ENCODE assay signal across 25 mouse cellular contexts in the genomic region with DNA sequence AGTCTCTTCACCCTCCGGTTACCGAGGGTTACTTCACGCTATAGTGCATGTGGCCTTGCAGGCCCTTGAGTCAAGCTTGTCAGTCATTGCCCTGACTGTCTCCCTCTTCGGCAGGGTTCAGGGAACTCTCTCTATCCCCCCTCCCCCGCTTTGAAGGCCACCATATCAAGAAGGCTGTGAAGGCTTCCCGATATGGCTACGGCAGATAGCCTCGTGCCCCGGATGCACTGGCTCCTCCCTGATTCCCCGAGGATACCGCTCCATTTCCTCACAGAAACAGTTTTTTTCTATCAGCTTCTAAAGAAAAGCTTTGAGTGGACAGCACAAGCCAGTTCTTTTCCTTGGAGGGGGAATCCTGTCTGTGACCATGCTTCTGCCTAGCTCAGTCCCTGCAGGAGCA. TPM values are rescaled to one million over a fixed set of nuclear protein-coding genes. Genes with fewer than 3 reads are reported as not detected.
DNase-seq lines count a peak whose midpoint lies in the region; ATAC-seq and TF ChIP-seq lines count a peak whose summit lies in the region.
"Had no signal": no experiment of that assay in that cellular context is flagged by ENCODE, and none has a peak within 500 bp of the region (broad histone marks: within the 10 kb centered on the region; RNA-seq: fewer than 3 reads in every experiment).

No protein-coding gene starts in this region.

- H3K27ac ChIP-seq in heart, postnatal 0 days (ENCODE audit: low read depth), result no peak overlapping the region
- H3K27ac ChIP-seq: embryonic facial prominence, embryonic 10.5 days; forebrain, embryonic 13.5 days; hindbrain, postnatal 0 days; stomach, postnatal 0 days had no signal

- 0 out of 2 replicates have a peak, but pooled peaks have one; percentile 24 for ATAC-seq in heart, postnatal 0 days (ENCODE audit: insufficient read depth, low read depth)
- ATAC-seq: forebrain, embryonic 13.5 days; hindbrain, postnatal 0 days; midbrain, embryonic 16.5 days had no signal

- intact Hi-C loops in heart, postnatal 36 days (cut with DNase I), result no loop called here

- TF ChIP-seq CTCF in heart, postnatal 0 days (IDR thresholded peaks at IDR 0.05; ENCODE audit: low read depth), result no peak

- no peak overlapping the region for H3K9ac ChIP-seq in heart, postnatal 0 days (replicated peaks; ENCODE audit: low read depth, low read length)
- H3K9ac ChIP-seq: forebrain, embryonic 13.5 days had no signal

- 0 out of 2 replicates have a peak overlapping the region, but pooled peaks have one; percentile 18 for H3K4me2 ChIP-seq in heart, postnatal 0 days (ENCODE audit: low read depth, low read length)
- H3K4me2 ChIP-seq: forebrain, embryonic 13.5 days had no signal

- H3K36me3 ChIP-seq in heart, postnatal 0 days (replicated peaks; ENCODE audit: control insufficient read depth, insufficient read depth, low read length), result no peaks in the 10 kb centered on the region
- H3K36me3 ChIP-seq: embryonic facial prominence, embryonic 10.5 days had no signal

- no peak for TF ChIP-seq EP300 in heart, postnatal 0 days (IDR thresholded peaks at IDR 0.05; ENCODE audit: low read depth)

- no peak overlapping the region for H3K4me3 ChIP-seq in heart, postnatal 0 days (ENCODE audit: low read depth, low read length)
- H3K4me3 ChIP-seq: embryonic facial prominence, embryonic 10.5 days; forebrain, embryonic 13.5 days had no signal

- WGBS in heart, postnatal 0 days, result 24% methylated on average over 11 of the region's 11 CpGs

- H3K27me3 ChIP-seq in heart, postnatal 0 days (ENCODE audit: control insufficient read depth, insufficient read depth, low read length), result no peaks in the 10 kb centered on the region

- DNase-seq in adrenal gland, adult 2 months, result peak; percentile 68
- no peak for DNase-seq in adrenal gland, adult 8-10 months
- DNase-seq in heart, postnatal 0 days (ENCODE audit: low spot score), result no peak
- DNase-seq in heart, postnatal 36 days, result no peak
- DNase-seq in adrenal gland, postnatal 14 days, result peak; percentile 78
- DNase-seq in kidney, postnatal 10 days, result peak; percentile 63
- DNase-seq in layer of hippocampus, postnatal 14 days (ENCODE audit: low spot score in 2 of 2), result no peak
- DNase-seq in embryo, embryonic 9.5 days (ENCODE audit: extremely low spot score), result no peak
- DNase-seq: cerebellum, postnatal 14 days; layer of hippocampus, postnatal 36 days; lung, adult 18-20 months; right cerebral cortex, postnatal 25 days; thymus, postnatal 36 days had no signal

- no peaks in the 10 kb centered on the region for H3K9me3 ChIP-seq in heart, postnatal 0 days (replicated peaks; ENCODE audit: control insufficient read depth, low read length)
- H3K9me3 ChIP-seq: embryonic facial prominence, embryonic 10.5 days; forebrain, embryonic 13.5 days had no signal

- H3K4me1 ChIP-seq in heart, postnatal 0 days (ENCODE audit: control insufficient read depth, insufficient read depth), result 0 out of 2 replicates have a peak, but pooled peaks cover 5% of the 10 kb centered on the region

RNA-seq across cellular contexts. Expression of a gene that starts 17.4 kb away (rescaled TPM):
- total RNA-seq in adrenal gland, adult 2 months (2021), result 10 to 100 TPM; 15.5 to 19.7 TPM
- 20.2 and 21.2 TPM in 2 replicates for polyA plus RNA-seq in adrenal gland, adult 2 months (2012; rRNA removed)
- 10 to 100 TPM; 15.9 to 27.3 (median 21.8) TPM for total RNA-seq in adrenal gland, adult 8-10 months (2022)
- 10.3 and 10.7 TPM in 2 replicates for total RNA-seq in heart, postnatal 0 days (2014; rRNA removed; ENCODE audit: low replicate concordance)
- polyA plus RNA-seq in heart, postnatal 0 days (2015; fragmentation: Nextera tagmentation; extraction: Ambion mirVana), result 4.0 and 4.1 TPM in 2 replicates
- total RNA-seq in heart, postnatal 36 days (2021), result 10 to 100 TPM; 10.2 to 10.9 TPM
- total RNA-seq in adrenal gland, postnatal 14 days (2021), result 12.2 and 14.6 TPM in 2 replicates
- total RNA-seq in layer of hippocampus, postnatal 14 days (2021), result 1 to 10 TPM; 2.5 to 3.6 TPM

RNA-seq across cellular contexts. Expression of a gene that starts 21.8 kb away (rescaled TPM):
- total RNA-seq in adrenal gland, adult 2 months (2021), result 10 to 100 TPM in 1 of 2 experiments, 1 to 10 TPM in 1; 6.2 to 14.6 TPM
- polyA plus RNA-seq in adrenal gland, adult 2 months (2012; rRNA removed), result 3.2 and 4.5 TPM in 2 replicates
- 10 to 100 TPM; 17.9 to 26.2 (median 22.4) TPM for total RNA-seq in adrenal gland, adult 8-10 months (2022)
- 2.2 TPM in 1 of 2 replicates, not detected in the other for total RNA-seq in heart, postnatal 0 days (2014; rRNA removed; ENCODE audit: low replicate concordance)
- 1.2 and 1.4 TPM in 2 replicates for polyA plus RNA-seq in heart, postnatal 0 days (2015; fragmentation: Nextera tagmentation; extraction: Ambion mirVana)
- total RNA-seq in heart, postnatal 36 days (2021), result 1 to 10 TPM; 1.1 to 1.5 TPM
- total RNA-seq in adrenal gland, postnatal 14 days (2021), result 10.9 and 12.6 TPM in 2 replicates
- total RNA-seq in layer of hippocampus, postnatal 14 days (2021), result 1 to 10 TPM; 1.6 TPM
- total RNA-seq: hematopoietic stem cell, adult 5-6 weeks had no signal

RNA-seq across cellular contexts. Expression of a gene that starts 39.8 kb away (rescaled TPM):
- total RNA-seq in adrenal gland, adult 2 months (2021), result not detected
- polyA plus RNA-seq in adrenal gland, adult 2 months (2012; rRNA removed), result not detected in 2 replicates
- total RNA-seq in adrenal gland, adult 8-10 months (2022), result not detected
- not detected in 2 replicates for total RNA-seq in heart, postnatal 0 days (2014; rRNA removed; ENCODE audit: low replicate concordance)
- polyA plus RNA-seq in heart, postnatal 0 days (2015; fragmentation: Nextera tagmentation; extraction: Ambion mirVana), result not detected in 2 replicates
- total RNA-seq in heart, postnatal 36 days (2021), result not detected
- not detected in 2 replicates for total RNA-seq in adrenal gland, postnatal 14 days (2021)
- total RNA-seq in layer of hippocampus, postnatal 14 days (2021), result not detected
- total RNA-seq: hematopoietic stem cell, adult 5-6 weeks; hindbrain, postnatal 0 days; layer of hippocampus, postnatal 36 days; left cerebral cortex, postnatal 36 days; liver, adult 2 months; megakaryocyte-erythroid progenitor cell, adult 5-6 weeks; MEL had no signal
- polyA plus RNA-seq: embryonic facial prominence, embryonic 10.5 days; forebrain, embryonic 13.5 days; gonadal fat pad, adult 2 months; hindbrain, postnatal 0 days; large intestine, adult 2 months; liver, adult 2 months; midbrain, embryonic 16.5 days; stomach, postnatal 0 days had no signal

Comparison
In these comparisons a context has a peak if more than half of its experiments do, and no peak if none do; other contexts are left out.
1. DNase-seq: peak in adrenal gland, adult 2 months (single experiment), adrenal gland, postnatal 14 days (single experiment) and kidney, postnatal 10 days (single experiment); none in adrenal gland, adult 8-10 months (single experiment), heart, postnatal 0 days (single experiment), heart, postnatal 36 days (0 of 2), layer of hippocampus, postnatal 14 days (0 of 2) and embryo, embryonic 9.5 days (single experiment).